Mouse (Mus musculus) myocyte (in vitro differentiated cells): Measurements from ENCODE around the gene Cd3g. TPM values are rescaled to one million over a fixed set of nuclear protein-coding genes. Genes with fewer than 3 reads are reported as not detected.
"Not testable (repeated sequence)": the region's sequence is repeated elsewhere in the genome, so short reads cannot be mapped to it uniquely, and the experiment has no call there.

Experiments
- H3K27me3 ChIP-seq: one replicate; pipeline ENCODE4 v1.6.1; 2011; ENCODE audit not compliant: control insufficient read depth, insufficient read depth, insufficient read length
- H3K36me3 ChIP-seq: one replicate; pipeline ENCODE4 v1.6.1; 2011; ENCODE audit not compliant: control insufficient read depth, insufficient read depth
- H3K4me2 ChIP-seq: one replicate; pipeline ENCODE4 v1.6.1; 2011; ENCODE audit warnings: low read depth, control low read depth
- H3K4me3 ChIP-seq: one replicate; pipeline ENCODE4 v1.5.1; 2011; ENCODE audit warnings: mild to moderate bottlenecking, control low read depth, moderate library complexity
- H3K79me2 ChIP-seq: one replicate; pipeline ENCODE4 v1.6.1; 2011; ENCODE audit not compliant: control insufficient read depth, insufficient read depth
- H3ac ChIP-seq: one replicate; pipeline ENCODE4 v1.6.1; 2011; ENCODE audit not compliant: control insufficient read depth, insufficient read length
- CEBPB ChIP-seq: IDR thresholded peaks from 2 replicates; pipeline ENCODE4 v1.6.1; 2011; ENCODE audit warnings: mild to moderate bottlenecking, moderate library complexity; ENCODE audit not compliant: poor library complexity, insufficient read depth, severe bottlenecking
- E2F4 ChIP-seq: IDR thresholded peaks from one replicate; pipeline ENCODE4 v1.6.1; 2011; ENCODE audit warnings: mild to moderate bottlenecking, control low read depth, moderate library complexity; ENCODE audit not compliant: insufficient read depth
- MAX ChIP-seq: IDR thresholded peaks from one replicate; pipeline ENCODE4 v1.6.1; 2011; ENCODE audit warnings: low read depth, mild to moderate bottlenecking, control low read depth
- MYOD1 ChIP-seq, 3 experiments: IDR thresholded peaks; one replicate each; pipeline ENCODE4 v1.6.1; 2011; ENCODE audit warnings: control low read depth in 2 of 3, low read depth in 2 of 3, mild to moderate bottlenecking in 2 of 3, moderate library complexity in 1 of 3; ENCODE audit not compliant: insufficient read length in 2 of 3, control insufficient read depth in 1 of 3
- MYOG ChIP-seq, 3 experiments: IDR thresholded peaks; one replicate each; pipeline ENCODE4 v1.6.1; 2011; ENCODE audit warnings: control low read depth in 2 of 3, low read depth in 2 of 3, mild to moderate bottlenecking in 2 of 3; ENCODE audit not compliant: insufficient read length in 2 of 3, control insufficient read depth in 1 of 3, insufficient read depth in 1 of 3
- POLR2A ChIP-seq: IDR thresholded peaks from one replicate; pipeline ENCODE4 v1.6.1; 2011; ENCODE audit warnings: low read depth, mild to moderate bottlenecking, control low read depth, moderate library complexity; ENCODE audit not compliant: insufficient read length
- POLR2AphosphoS2 ChIP-seq: IDR thresholded peaks from one replicate; pipeline ENCODE4 v1.6.1; 2011; ENCODE audit warnings: low read depth, control low read depth; ENCODE audit not compliant: insufficient read length
- REST ChIP-seq: IDR thresholded peaks from one replicate; pipeline ENCODE4 v1.6.1; 2011; ENCODE audit warnings: mild to moderate bottlenecking, control low read depth, moderate library complexity; ENCODE audit not compliant: insufficient read depth, insufficient read length
- SRF ChIP-seq: IDR thresholded peaks from one replicate; pipeline ENCODE4 v1.6.1; 2011; ENCODE audit warnings: low read depth; ENCODE audit not compliant: control insufficient read depth, insufficient read length
- TCF12 ChIP-seq: IDR thresholded peaks from one replicate; pipeline ENCODE4 v1.6.1; 2011; ENCODE audit warnings: mild to moderate bottlenecking, control low read depth; ENCODE audit not compliant: poor library complexity, insufficient read depth, severe bottlenecking
- TCF3 ChIP-seq: IDR thresholded peaks from one replicate; pipeline ENCODE4 v1.6.1; 2011; ENCODE audit warnings: low read depth, control low read depth; ENCODE audit not compliant: insufficient read length
- USF1 ChIP-seq: IDR thresholded peaks from one replicate; pipeline ENCODE4 v1.6.1; 2011; ENCODE audit warnings: low read depth, mild to moderate bottlenecking, control low read depth, moderate library complexity
- polyA plus RNA-seq: library from polyadenylated mRNA; unstranded; fragments of >200 nt; fragmentation: generic; extraction: Trizol; gene quantifications from one replicate; pipeline ENCODE4 v1.2.1, GENCODE M21; 2012; ENCODE audit warnings: missing spikeins

The Cd3g gene
- polyA plus RNA-seq, 1 experiment = 0.06 TPM

GRCm38 (mm10) chr9:44981104-44981503 is 873 bp upstream of the Cd3g start:
- Histone ChIP-seq H3K79me2 (no peaks in the 10 kb centered on the region), H3K27me3 (peaks cover 45% of the 10 kb centered on the region), H3K36me3 (no peaks in the 10 kb centered on the region), H3K4me2 (no peak overlapping the region), H3ac (no peak overlapping the region), H3K4me3 (no peak overlapping the region)
- TF ChIP-seq MAX = no peak

GRCm38 (mm10) chr9:44979806-44980205 is 425 bp downstream of the Cd3g start:
- H3K79me2 ChIP-seq = no peaks in the 10 kb centered on the region
- H3K27me3 ChIP-seq = peaks cover 58% of the 10 kb centered on the region
- H3K4me2 ChIP-seq = no peak overlapping the region
- H3K36me3 ChIP-seq = no peaks in the 10 kb centered on the region
- H3ac ChIP-seq = no peak overlapping the region
- TF ChIP-seq MYOG (IDR thresholded peaks at IDR 0.05; ENCODE audit: control insufficient read depth in 1 of 3, insufficient read depth in 1 of 3, insufficient read length in 2 of 3, low read depth in 2 of 3) (no peak), REST (no peak), POLR2A (no peak), USF1 (no peak), MAX (no peak), POLR2AphosphoS2 (no peak), TCF12 (no peak), SRF (no peak), CEBPB (no peak), TCF3 (no peak), E2F4 (no peak), MYOD1 (IDR thresholded peaks at IDR 0.05; ENCODE audit: control insufficient read depth in 1 of 3, insufficient read length in 2 of 3, low read depth in 2 of 3) (no peak)
- no peak overlapping the region for H3K4me3 ChIP-seq

GRCm38 (mm10) chr9:44977813-44978212 is 2.4 kb downstream of the Cd3g start:
- no peak overlapping the region for H3K4me2 ChIP-seq

GRCm38 (mm10) chr9:44969450-44969849 is 10.8 kb downstream of the Cd3g start:
- peaks cover 29% of the 10 kb centered on the region for H3K27me3 ChIP-seq
- no peak overlapping the region for H3K4me2 ChIP-seq
- H3K36me3 ChIP-seq = no peaks in the 10 kb centered on the region
- peaks cover 8% of the 10 kb centered on the region for H3K79me2 ChIP-seq
- no peak overlapping the region for H3ac ChIP-seq
- TF ChIP-seq REST (no peak), MAX (no peak), MYOG (IDR thresholded peaks at IDR 0.05; ENCODE audit: control insufficient read depth in 1 of 3, insufficient read depth in 1 of 3, insufficient read length in 2 of 3, low read depth in 2 of 3) (no peak), USF1 (no peak), E2F4 (no peak), CEBPB (no peak), MYOD1 (IDR thresholded peaks at IDR 0.05; ENCODE audit: control insufficient read depth in 1 of 3, insufficient read length in 2 of 3, low read depth in 2 of 3) (no peak), POLR2A (no peak), TCF12 (no peak), SRF (no peak), TCF3 (no peak), POLR2AphosphoS2 (no peak)
- H3K4me3 ChIP-seq = no peak overlapping the region

More at GRCm38 (mm10) chr9:44977813-44978212, 2.4 kb downstream of the Cd3g start:
- no peak overlapping the region for H3K4me3 ChIP-seq
- no peaks in the 10 kb centered on the region for H3K79me2 ChIP-seq
- H3ac ChIP-seq = no peak overlapping the region
- no peak for TF ChIP-seq POLR2AphosphoS2
- no peak for TF ChIP-seq MAX
- no peak for TF ChIP-seq CEBPB
- no peak for TF ChIP-seq SRF
- TF ChIP-seq MYOD1 (IDR thresholded peaks at IDR 0.05; ENCODE audit: control insufficient read depth in 1 of 3, insufficient read length in 2 of 3, low read depth in 2 of 3) = no peak
- TF ChIP-seq POLR2A = no peak
- TF ChIP-seq E2F4 = no peak
- TF ChIP-seq REST = no peak
- no peak for TF ChIP-seq USF1
- no peaks in the 10 kb centered on the region for H3K36me3 ChIP-seq
- H3K27me3 ChIP-seq = peaks cover 78% of the 10 kb centered on the region

DNA sequence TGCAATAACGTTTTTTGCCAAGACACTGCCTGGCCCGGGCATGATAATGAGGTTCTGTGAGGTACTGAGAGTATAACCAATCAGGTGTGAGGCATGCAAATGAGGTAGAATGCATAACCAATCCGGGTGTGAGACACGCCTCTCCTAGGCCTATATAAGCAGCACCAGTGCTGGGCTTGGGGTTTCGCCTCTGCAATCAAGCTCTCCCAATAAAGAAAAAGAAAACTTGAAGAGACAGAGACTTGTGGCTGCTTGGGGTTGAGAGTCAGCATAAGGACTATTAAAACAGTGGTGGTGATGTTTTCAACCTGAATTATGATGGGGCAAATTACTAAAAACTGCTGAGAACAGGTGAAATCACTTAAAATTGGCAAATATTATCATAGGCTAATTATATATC is 12.5 kb downstream of the Cd3g start:
- H3K4me3 ChIP-seq, H3ac ChIP-seq, H3K36me3 ChIP-seq, H3K4me2 ChIP-seq: not testable (repeated sequence)
- Histone ChIP-seq H3K27me3 (peaks cover 12% of the 10 kb centered on the region), H3K79me2 (peaks cover 20% of the 10 kb centered on the region)
